Mouse (Mus musculus) heart, embryonic 11.5 days (tissue): ENCODE measurements around the gene Prss54. TPM values are rescaled to one million over a fixed set of nuclear protein-coding genes. Genes with fewer than 3 reads are reported as not detected.

Source experiments
- ATAC-seq: fragments of 200-750 bp; cut with Nextera tagmentation; replicated peaks from 2 replicates; pipeline ENCODE4 v1.8.0; 2017; ENCODE audit warnings: moderate library complexity; ENCODE audit not compliant: insufficient number of reproducible peaks, low FRiP score, low TSS enrichment
- H3K27ac ChIP-seq: fragments of 300-500 bp; sonication (generic); 2 replicates; pipeline ENCODE4 v1.5.1; 2014; ENCODE audit warnings: mild to moderate bottlenecking, low read depth, low read length
- H3K27me3 ChIP-seq: fragments of 300-500 bp; sonication (generic); 2 replicates; pipeline ENCODE4 v1.6.1; 2014; ENCODE audit warnings: mild to moderate bottlenecking, low read length, mixed read lengths; ENCODE audit not compliant: control insufficient read depth, insufficient read depth
- H3K36me3 ChIP-seq: fragments of 300-500 bp; sonication (generic); 2 replicates; pipeline ENCODE4 v1.6.1; 2014; ENCODE audit warnings: mild to moderate bottlenecking, low read length, moderate library complexity, mixed read lengths; ENCODE audit not compliant: control insufficient read depth, insufficient read depth
- H3K4me1 ChIP-seq: fragments of 300-500 bp; sonication (generic); 2 replicates; pipeline ENCODE4 v1.6.1; 2014; ENCODE audit warnings: low read length; ENCODE audit not compliant: control insufficient read depth, insufficient read depth
- H3K4me2 ChIP-seq: fragments of 300-500 bp; sonication (generic); 2 replicates; pipeline ENCODE4 v1.6.1; 2014; ENCODE audit warnings: mild to moderate bottlenecking, moderate library complexity
- H3K4me3 ChIP-seq: fragments of 300-500 bp; sonication (generic); 2 replicates; pipeline ENCODE4 v1.5.1; 2014; ENCODE audit warnings: low read depth, low read length
- H3K9ac ChIP-seq: fragments of 300-500 bp; sonication (generic); 2 replicates; pipeline ENCODE4 v1.6.1; 2014; ENCODE audit warnings: mild to moderate bottlenecking, low read depth, low read length, moderate library complexity
- H3K9me3 ChIP-seq: fragments of 300-500 bp; sonication (generic); replicated peaks from 2 replicates; pipeline ENCODE4 v1.6.1; 2016; ENCODE audit warnings: low read length; ENCODE audit not compliant: control insufficient read depth
- WGBS: fragments of 180-500 bp; shearing (Covaris S2); extraction: QIAGEN DNeasy Blood & Tissue Kit; methylation state at CpG from one replicate; pipeline ENCODE4 v1.1.7; 2014; ENCODE audit not compliant: insufficient replicate concordance; 5-methylcytosine and 5-hydroxymethylcytosine counted together
- polyA plus RNA-seq: library from polyadenylated mRNA; unstranded; fragments of >200 nt; fragmentation: Nextera tagmentation; extraction: Ambion mirVana; gene quantifications from 2 replicates; pipeline ENCODE4 v1.2.1, GENCODE M21; 2014

Gene Prss54
- polyA plus RNA-seq, 1 experiment from 2014 or later: not detected

DNA sequence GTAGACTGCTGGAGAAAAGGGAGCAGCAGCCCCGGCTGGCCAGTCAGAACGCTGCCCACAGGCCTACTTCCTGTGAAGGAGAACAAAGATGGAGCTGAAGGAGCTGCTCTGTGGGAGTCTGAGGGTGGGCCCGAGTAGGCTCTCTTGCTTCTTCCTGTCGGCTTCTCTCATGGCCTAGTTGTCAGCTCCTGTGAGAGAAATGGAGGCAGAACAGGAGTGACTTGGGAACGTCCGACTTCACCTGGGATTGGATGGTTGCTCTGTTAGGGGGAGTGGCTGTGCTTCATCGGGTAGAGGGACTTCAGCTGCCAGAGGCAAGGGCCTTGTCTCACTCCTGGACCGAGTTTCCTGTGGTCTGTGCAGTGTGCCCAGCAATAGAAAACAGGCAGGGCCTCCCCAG, 28.2 kb downstream of the Prss54 start:
- ATAC-seq: no peak
- no peak overlapping the region for H3K4me3 ChIP-seq
- H3K4me1 ChIP-seq: 0 out of 2 replicates have a peak, but pooled peaks cover 3% of the 10 kb centered on the region
- H3K27ac ChIP-seq: no peak overlapping the region
- no peak overlapping the region for H3K9ac ChIP-seq
- H3K27me3 ChIP-seq: no peaks in the 10 kb centered on the region
- H3K9me3 ChIP-seq: 0 out of 2 replicates have a peak, but pooled peaks cover 3% of the 10 kb centered on the region
- H3K4me2 ChIP-seq: no peak overlapping the region
- H3K36me3 ChIP-seq: no peaks in the 10 kb centered on the region
- 58% methylated on average over 8 of the region's 8 CpGs for WGBS

DNA sequence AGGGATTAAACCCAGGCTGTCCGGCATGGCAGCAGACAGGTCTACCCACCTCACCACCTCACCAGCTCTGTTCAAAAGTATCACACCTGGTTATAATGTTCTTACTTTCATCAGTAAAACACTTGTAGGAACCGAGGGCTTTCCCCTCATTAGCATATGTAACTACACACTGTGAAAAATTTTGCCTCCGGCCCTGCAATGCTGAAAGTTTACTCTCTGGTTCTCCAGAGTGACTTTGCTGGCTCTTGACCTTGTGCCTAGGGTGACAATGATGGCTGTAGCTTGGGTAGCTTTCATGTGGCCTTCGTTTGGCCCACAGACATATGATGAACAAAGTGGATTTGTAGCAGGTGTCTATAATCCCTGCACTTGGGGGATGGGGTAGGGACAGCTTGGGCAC, 29.2 kb downstream of the Prss54 start:
- Histone ChIP-seq H3K27ac (no peak overlapping the region), H3K27me3 (no peaks in the 10 kb centered on the region), H3K4me3 (no peak overlapping the region), H3K36me3 (no peaks in the 10 kb centered on the region), H3K9ac (no peak overlapping the region), H3K4me2 (no peak overlapping the region), H3K4me1 (0 out of 2 replicates have a peak, but pooled peaks cover 3% of the 10 kb centered on the region), H3K9me3 (0 out of 2 replicates have a peak, but pooled peaks cover 3% of the 10 kb centered on the region)
- no peak for ATAC-seq
- WGBS: 78% methylated on average over 4 of the region's 4 CpGs

- 0 out of 2 replicates have a peak, but pooled peaks cover 3% of the 10 kb centered on the region for H3K9me3 ChIP-seq
- no peaks in the 10 kb centered on the region for H3K36me3 ChIP-seq
- no peak overlapping the region for H3K27ac ChIP-seq
- WGBS: 73% methylated on average over 17 of the region's 17 CpGs
- H3K4me3 ChIP-seq: no peak overlapping the region
- H3K27me3 ChIP-seq: no peaks in the 10 kb centered on the region
- no peak for ATAC-seq
- H3K9ac ChIP-seq: no peak overlapping the region
- no peak overlapping the region for H3K4me2 ChIP-seq
- H3K4me1 ChIP-seq: 0 out of 2 replicates have a peak, but pooled peaks cover 3% of the 10 kb centered on the region
Observed at GRCm38 (mm10) chr8:95545815-95546214, 30.3 kb downstream of the Prss54 start.

- no peak overlapping the region for H3K9ac ChIP-seq
- no peak for ATAC-seq
- no peaks in the 10 kb centered on the region for H3K36me3 ChIP-seq
- 73% methylated on average over 3 of the region's 3 CpGs for WGBS
- no peak overlapping the region for H3K4me3 ChIP-seq
- no peak overlapping the region for H3K27ac ChIP-seq
- H3K4me2 ChIP-seq: no peak overlapping the region
- H3K4me1 ChIP-seq: 0 out of 2 replicates have a peak, but pooled peaks cover 2% of the 10 kb centered on the region
- H3K9me3 ChIP-seq: 0 out of 2 replicates have a peak, but pooled peaks cover 3% of the 10 kb centered on the region
- no peaks in the 10 kb centered on the region for H3K27me3 ChIP-seq
Observed at GRCm38 (mm10) chr8:95543065-95543464, 33.1 kb downstream of the Prss54 start.

DNA sequence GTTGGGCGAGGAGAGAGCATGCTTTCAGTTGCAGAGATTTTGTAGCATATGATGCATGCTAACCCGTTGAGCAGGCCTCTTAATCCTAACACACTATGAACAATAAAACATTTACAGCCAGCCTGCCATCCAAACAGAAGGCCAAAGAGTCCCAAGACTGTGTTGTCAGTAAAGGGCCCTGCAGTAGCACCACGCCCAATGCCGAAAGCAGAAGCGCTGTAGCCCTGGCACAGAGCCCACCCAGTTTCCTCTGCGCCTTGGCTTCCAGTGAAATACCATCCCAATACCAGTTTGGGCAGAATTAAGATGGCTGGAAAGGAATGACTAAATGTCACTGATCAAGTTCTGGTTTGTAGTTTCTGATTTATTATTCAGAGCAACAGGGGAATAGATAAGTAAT, 33.9 kb downstream of the Prss54 start:
- no peak for ATAC-seq
- WGBS: 85% methylated on average over 6 of the region's 6 CpGs
- H3K4me3 ChIP-seq: no peak overlapping the region

GRCm38 (mm10) chr8:95539487-95539886, 36.7 kb downstream of the Prss54 start:
- no peak for ATAC-seq
- no peaks in the 10 kb centered on the region for H3K4me1 ChIP-seq
- 71% methylated on average over 5 of the region's 5 CpGs for WGBS
- no peak overlapping the region for H3K4me2 ChIP-seq
- no peak overlapping the region for H3K9ac ChIP-seq
- H3K4me3 ChIP-seq: no peak overlapping the region
- no peaks in the 10 kb centered on the region for H3K36me3 ChIP-seq
- no peaks in the 10 kb centered on the region for H3K27me3 ChIP-seq
- H3K9me3 ChIP-seq: 0 out of 2 replicates have a peak, but pooled peaks cover 3% of the 10 kb centered on the region
- H3K27ac ChIP-seq: no peak overlapping the region

More for the DNA sequence above, 33.9 kb downstream of the Prss54 start:
- Histone ChIP-seq H3K4me2 (no peak overlapping the region), H3K27me3 (no peaks in the 10 kb centered on the region), H3K4me1 (no peaks in the 10 kb centered on the region), H3K9me3 (0 out of 2 replicates have a peak, but pooled peaks cover 3% of the 10 kb centered on the region), H3K36me3 (no peaks in the 10 kb centered on the region), H3K27ac (no peak overlapping the region), H3K9ac (no peak overlapping the region)

- no peaks in the 10 kb centered on the region for H3K9me3 ChIP-seq
- H3K4me2 ChIP-seq: peak within 1 kb of the TSS; percentile 78
- peak within 1 kb of the TSS; percentile 50 for H3K4me3 ChIP-seq
- H3K36me3 ChIP-seq: no peaks in the 10 kb centered on the region
- peak within 1 kb of the TSS; percentile 62 for H3K9ac ChIP-seq
- WGBS: 9% methylated on average over 33 of the region's 33 CpGs
- peak; percentile 77; the same call in 1 of the 2 replicates for ATAC-seq
- no peaks in the 10 kb centered on the region for H3K4me1 ChIP-seq
- no peak within 1 kb of the TSS for H3K27ac ChIP-seq
- no peaks in the 10 kb centered on the region for H3K27me3 ChIP-seq
Observed at GRCm38 (mm10) chr8:95533584-95534387, 42.4 kb downstream of the Prss54 start, which contains the start of gene Ccdc113. Gene Ccdc113, plus strand, starts transcription at chr8:95534085.

- ATAC-seq: no peak
- Histone ChIP-seq H3K36me3 (no peaks in the 10 kb centered on the region), H3K9me3 (no peaks in the 10 kb centered on the region), H3K4me1 (no peaks in the 10 kb centered on the region), H3K4me2 (no peak overlapping the region), H3K27me3 (no peaks in the 10 kb centered on the region), H3K4me3 (no peak overlapping the region), H3K9ac (no peak overlapping the region), H3K27ac (no peak overlapping the region)
- 61% methylated on average over 4 of the region's 4 CpGs for WGBS
Observed at GRCm38 (mm10) chr8:95532206-95532605, 43.9 kb downstream of the Prss54 start.
